Mouse (Mus musculus) fibroblast of lung, adult 2 months (primary cell): ENCODE measurements around the gene Egln3.

Experiments used
- DNase-seq: peaks from one replicate; pipeline ENCODE4 v3.0.0-alpha.2; 2011; ENCODE audit warnings: low read depth

Gene Egln3

GRCm38 (mm10) chr12:54202765-54203655 is 650 bp downstream of the Egln3 start:
- no peak for DNase-seq

GRCm38 (mm10) chr12:54202276-54202675 is 1.4 kb downstream of the Egln3 start:
- no peak for DNase-seq

- no peak for DNase-seq
These were observed 2.8 kb downstream of the Egln3 start for GRCm38 (mm10) chr12:54200856-54201255.

- DNase-seq = no peak
These were observed 3.5 kb downstream of the Egln3 start for GRCm38 (mm10) chr12:54200172-54200571.

- DNase-seq = no peak
These were observed 5.3 kb downstream of the Egln3 start for GRCm38 (mm10) chr12:54198282-54198918.

- DNase-seq = no peak
These were observed 5.8 kb downstream of the Egln3 start for GRCm38 (mm10) chr12:54197849-54198248.

GRCm38 (mm10) chr12:54197301-54197782 is 6.3 kb downstream of the Egln3 start:
- no peak for DNase-seq

- no peak for DNase-seq
These were observed 6.8 kb downstream of the Egln3 start for GRCm38 (mm10) chr12:54196881-54197280.

- DNase-seq = no peak
These were observed 9.5 kb downstream of the Egln3 start for GRCm38 (mm10) chr12:54194159-54194558.

- no peak for DNase-seq
These were observed 11.4 kb downstream of the Egln3 start for GRCm38 (mm10) chr12:54192305-54192661.

GRCm38 (mm10) chr12:54191608-54192304 is 11.9 kb downstream of the Egln3 start:
- peak; percentile 80 for DNase-seq

GRCm38 (mm10) chr12:54191181-54191580 is 12.5 kb downstream of the Egln3 start:
- DNase-seq = no peak

GRCm38 (mm10) chr12:54187812-54188600 is 15.7 kb downstream of the Egln3 start:
- no peak for DNase-seq

GRCm38 (mm10) chr12:54186926-54187623 is 16.6 kb downstream of the Egln3 start:
- no peak for DNase-seq

- DNase-seq = no peak
These were observed 19.4 kb downstream of the Egln3 start for GRCm38 (mm10) chr12:54184264-54184663.

- DNase-seq = no peak
These were observed 25.3 kb downstream of the Egln3 start for GRCm38 (mm10) chr12:54178323-54178722.

GRCm38 (mm10) chr12:54168786-54169185 is 34.9 kb downstream of the Egln3 start:
- no peak for DNase-seq

GRCm38 (mm10) chr12:54167737-54168136 is 35.9 kb downstream of the Egln3 start:
- no peak for DNase-seq

- DNase-seq = no peak
These were observed 39.0 kb downstream of the Egln3 start for GRCm38 (mm10) chr12:54164724-54165050.

- no peak for DNase-seq
These were observed 39.5 kb downstream of the Egln3 start for GRCm38 (mm10) chr12:54164040-54164723.

GRCm38 (mm10) chr12:54163166-54163565 is 40.5 kb downstream of the Egln3 start:
- DNase-seq = no peak
